Mouse (Mus musculus) limb, embryonic 12.5 days (tissue): ENCODE measurements around the gene Vps11. TPM values are rescaled to one million over a fixed set of nuclear protein-coding genes. Genes with fewer than 3 reads are reported as not detected.
A peak's percentile ranks its signal among the peaks of the same experiment; 100 is the strongest.
"Not testable (repeated sequence)": the region's sequence is repeated elsewhere in the genome, so short reads cannot be mapped to it uniquely, and the experiment has no call there.

Experiments
- ATAC-seq: fragments of 200-750 bp; cut with Nextera tagmentation; 2 replicates; pipeline ENCODE4 v1.8.0; 2017; ENCODE audit warnings: low read depth, moderate TSS enrichment; ENCODE audit not compliant: insufficient number of reproducible peaks, insufficient read depth, low FRiP score, low TSS enrichment
- H3K27ac ChIP-seq: fragments of 300-500 bp; sonication (generic); 2 replicates; pipeline ENCODE4 v1.5.1; 2016; ENCODE audit warnings: mild to moderate bottlenecking, moderate library complexity
- H3K27me3 ChIP-seq: fragments of 300-500 bp; sonication (generic); 2 replicates; pipeline ENCODE4 v1.6.1; 2016; ENCODE audit warnings: mild to moderate bottlenecking, moderate library complexity
- H3K36me3 ChIP-seq: fragments of 300-500 bp; sonication (generic); 2 replicates; pipeline ENCODE4 v1.6.1; 2016; ENCODE audit warnings: mild to moderate bottlenecking, moderate library complexity
- H3K4me1 ChIP-seq: fragments of 300-500 bp; sonication (generic); replicated peaks from 2 replicates; pipeline ENCODE4 v1.6.1; 2016
- H3K4me2 ChIP-seq: fragments of 300-500 bp; sonication (generic); 2 replicates; pipeline ENCODE4 v1.6.1; 2016; ENCODE audit warnings: mild to moderate bottlenecking, moderate library complexity
- H3K4me3 ChIP-seq: fragments of 300-500 bp; sonication (generic); replicated peaks from 2 replicates; pipeline ENCODE4 v1.5.1; 2016; ENCODE audit warnings: mild to moderate bottlenecking
- H3K9ac ChIP-seq: fragments of 300-500 bp; sonication (generic); replicated peaks from 2 replicates; pipeline ENCODE4 v1.6.1; 2016; ENCODE audit warnings: mild to moderate bottlenecking, moderate library complexity
- H3K9me3 ChIP-seq: fragments of 300-500 bp; sonication (generic); 2 replicates; pipeline ENCODE4 v1.6.1; 2016; ENCODE audit warnings: mild to moderate bottlenecking, moderate library complexity
- WGBS: fragments of 180-500 bp; shearing (Covaris S2); methylation state at CpG from one replicate; pipeline ENCODE4 v1.1.7; 2016; 5-methylcytosine and 5-hydroxymethylcytosine counted together
- polyA plus RNA-seq: library from polyadenylated mRNA; unstranded; fragments of >200 nt; fragmentation: Nextera tagmentation; extraction: Ambion mirVana; gene quantifications from 2 replicates; pipeline ENCODE4 v1.2.1, GENCODE M21; 2016

The Vps11 gene
- polyA plus RNA-seq, 1 experiment from 2014 or later, result 28.9 TPM

GRCm38 (mm10) chr9:44343781-44344421 is 17.6 kb downstream of the Vps11 start, which contains the start of gene Hmbs:
Hmbs (minus strand) TSS chr9:44344228.
- peaks cover 65% of the 10 kb centered on the region for H3K36me3 ChIP-seq
- peak within 1 kb of the TSS; percentile 98 for H3K27ac ChIP-seq
- peaks cover 16% of the 10 kb centered on the region for H3K4me1 ChIP-seq
- no peaks in the 10 kb centered on the region for H3K27me3 ChIP-seq
- no peaks in the 10 kb centered on the region for H3K9me3 ChIP-seq
- ATAC-seq, result peak; percentile 93
- under 1% methylated on average over 39 of the region's 39 CpGs for WGBS
- H3K4me3 ChIP-seq, result peak within 1 kb of the TSS; percentile 80
- H3K9ac ChIP-seq, result peak within 1 kb of the TSS; percentile 86
- peak within 1 kb of the TSS; percentile 66 for H3K4me2 ChIP-seq

- peaks cover 16% of the 10 kb centered on the region for H3K4me1 ChIP-seq
- 12% methylated on average over 6 of the region's 6 CpGs for WGBS
- peak overlapping the region; percentile 66 for H3K4me2 ChIP-seq
- ATAC-seq, result no peak
- peak overlapping the region; percentile 80 for H3K4me3 ChIP-seq
- H3K27me3 ChIP-seq, result no peaks in the 10 kb centered on the region
- H3K27ac ChIP-seq, result peak overlapping the region; percentile 98
- no peaks in the 10 kb centered on the region for H3K9me3 ChIP-seq
- H3K9ac ChIP-seq, result peak overlapping the region; percentile 86
- H3K36me3 ChIP-seq, result peaks cover 65% of the 10 kb centered on the region
These were observed 18.2 kb downstream of the Vps11 start for GRCm38 (mm10) chr9:44343290-44343689.

- peak overlapping the region; percentile 98; the same call in 1 of the 2 replicates for H3K27ac ChIP-seq
- WGBS, result 100% methylated on average over 1 of the region's 1 CpGs
- H3K4me3 ChIP-seq, result peak overlapping the region; percentile 80; the same call in 1 of the 2 replicates
- peak overlapping the region; percentile 66 for H3K4me2 ChIP-seq
- H3K9me3 ChIP-seq, result no peaks in the 10 kb centered on the region
- no peaks in the 10 kb centered on the region for H3K27me3 ChIP-seq
- peaks cover 64% of the 10 kb centered on the region for H3K36me3 ChIP-seq
- peaks cover 19% of the 10 kb centered on the region for H3K4me1 ChIP-seq
- 0 out of 2 replicates have a peak overlapping the region, but pooled peaks have one; percentile 27 for H3K9ac ChIP-seq
- ATAC-seq, result no peak
These were observed 18.9 kb downstream of the Vps11 start for GRCm38 (mm10) chr9:44342605-44343004.

- Histone ChIP-seq H3K27me3 (no peaks in the 10 kb centered on the region), H3K4me2 (0 out of 2 replicates have a peak overlapping the region, but pooled peaks have one; percentile 66), H3K36me3 (peaks cover 64% of the 10 kb centered on the region), H3K4me3 (0 out of 2 replicates have a peak overlapping the region, but pooled peaks have one; percentile 80), H3K27ac (peak overlapping the region; percentile 12; the same call in 1 of the 2 replicates), H3K9ac (no peak overlapping the region), H3K9me3 (no peaks in the 10 kb centered on the region), H3K4me1 (peaks cover 23% of the 10 kb centered on the region)
- WGBS, result 81% methylated on average over 3 of the region's 3 CpGs
- no peak for ATAC-seq
These were observed 19.3 kb downstream of the Vps11 start for GRCm38 (mm10) chr9:44342173-44342572.

- Histone ChIP-seq H3K4me3 (peak overlapping the region; percentile 5; the same call in 1 of the 2 replicates), H3K4me2 (no peak overlapping the region), H3K27ac (no peak overlapping the region), H3K36me3 (peaks cover 64% of the 10 kb centered on the region), H3K4me1 (peaks cover 30% of the 10 kb centered on the region), H3K27me3 (no peaks in the 10 kb centered on the region), H3K9me3 (no peaks in the 10 kb centered on the region), H3K9ac (0 out of 2 replicates have a peak overlapping the region, but pooled peaks have one; percentile 6)
- 89% methylated on average over 5 of the region's 5 CpGs for whole genome bisulfite sequencing
- ATAC-seq, result no peak
These were observed 20.0 kb downstream of the Vps11 start for GRCm38 (mm10) chr9:44341487-44341886.

GRCm38 (mm10) chr9:44338574-44338973 is 22.9 kb downstream of the Vps11 start:
- Histone ChIP-seq H3K36me3 (peaks cover 62% of the 10 kb centered on the region), H3K4me1 (peaks cover 28% of the 10 kb centered on the region), H3K9ac (no peak overlapping the region), H3K4me3 (no peak overlapping the region), H3K27me3 (no peaks in the 10 kb centered on the region), H3K9me3 (no peaks in the 10 kb centered on the region), H3K27ac (no peak overlapping the region), H3K4me2 (no peak overlapping the region)
- WGBS, result 79% methylated on average over 5 of the region's 5 CpGs
- no peak for ATAC-seq

- ATAC-seq, result no peak
- peak overlapping the region; percentile 80; the same call in 1 of the 2 replicates for H3K4me3 ChIP-seq
- peaks cover 72% of the 10 kb centered on the region for H3K36me3 ChIP-seq
- H3K9ac ChIP-seq, result no peak overlapping the region
- H3K4me1 ChIP-seq, result peaks cover 20% of the 10 kb centered on the region
- H3K9me3 ChIP-seq, result no peaks in the 10 kb centered on the region
- 66% methylated on average over 9 of the region's 9 CpGs for WGBS
- peak overlapping the region; percentile 73; the same call in 1 of the 2 replicates for H3K27ac ChIP-seq
- H3K4me2 ChIP-seq, result peak overlapping the region; percentile 75
- no peaks in the 10 kb centered on the region for H3K27me3 ChIP-seq
These were observed 23.9 kb downstream of the Vps11 start for GRCm38 (mm10) chr9:44337436-44338169.

GRCm38 (mm10) chr9:44336964-44337363 is 24.5 kb downstream of the Vps11 start:
- no peaks in the 10 kb centered on the region for H3K27me3 ChIP-seq
- no peak for ATAC-seq
- H3K4me2 ChIP-seq, result peak overlapping the region; percentile 75
- 0 out of 2 replicates have a peak overlapping the region, but pooled peaks have one; percentile 73 for H3K27ac ChIP-seq
- no peaks in the 10 kb centered on the region for H3K9me3 ChIP-seq
- 88% methylated on average over 3 of the region's 3 CpGs for WGBS
- peak overlapping the region; percentile 80 for H3K4me3 ChIP-seq
- peaks cover 17% of the 10 kb centered on the region for H3K4me1 ChIP-seq
- H3K36me3 ChIP-seq, result peaks cover 74% of the 10 kb centered on the region
- H3K9ac ChIP-seq, result peak overlapping the region; percentile 94

GRCm38 (mm10) chr9:44336513-44336912 is 25.0 kb downstream of the Vps11 start:
- H3K27me3 ChIP-seq, ATAC-seq, H3K9me3 ChIP-seq: not testable (repeated sequence)
- H3K36me3 ChIP-seq, result peaks cover 74% of the 10 kb centered on the region
- H3K4me1 ChIP-seq, result peaks cover 17% of the 10 kb centered on the region
- H3K4me2 ChIP-seq, result peak overlapping the region; percentile 75
- WGBS, result 44% methylated on average over 4 of the region's 4 CpGs
- H3K4me3 ChIP-seq, result peak overlapping the region; percentile 80
- H3K9ac ChIP-seq, result peak overlapping the region; percentile 94
- H3K27ac ChIP-seq, result 0 out of 2 replicates have a peak overlapping the region, but pooled peaks have one; percentile 59

GRCm38 (mm10) chr9:44336093-44336406 is 25.4 kb downstream of the Vps11 start:
- peaks cover 17% of the 10 kb centered on the region for H3K4me1 ChIP-seq
- under 1% methylated on average over 5 of the region's 5 CpGs for WGBS
- no peaks in the 10 kb centered on the region for H3K9me3 ChIP-seq
- H3K27me3 ChIP-seq, result no peaks in the 10 kb centered on the region
- H3K36me3 ChIP-seq, result peaks cover 74% of the 10 kb centered on the region
- H3K4me3 ChIP-seq, result peak overlapping the region; percentile 80
- H3K9ac ChIP-seq, result peak overlapping the region; percentile 94
- no peak for ATAC-seq
- peak overlapping the region; percentile 98 for H3K27ac ChIP-seq
- peak overlapping the region; percentile 75 for H3K4me2 ChIP-seq
